Mouse (Mus musculus): ENCODE measurements around the gene Cdc26.

GRCm38 (mm10) chr4:62407730-62408582 lies 486 bp downstream of the Cdc26 start:
- peak; percentile 36; the same call in 1 of the 2 replicates for TF ChIP-seq EP300 (IDR thresholded peaks at IDR 0.05; ENCODE audit: low read depth)
- peak; percentile 77 for TF ChIP-seq CTCF (IDR thresholded peaks at IDR 0.05; ENCODE audit: low read depth)
